11 mouse cellular contexts compared by ENCODE assay signal in genomic region chr16:30992568-30992967, GRCm38 (mm10).
DNase-seq lines count a peak whose midpoint lies in the region; ATAC-seq lines count a peak whose summit lies in the region.
"Had no signal": no experiment of that assay in that cellular context is flagged by ENCODE, and none has a peak within 500 bp of the region (broad histone marks: within the 10 kb centered on the region; RNA-seq: fewer than 3 reads in every experiment).

No protein-coding gene starts in this region.

- no peak overlapping the region for H3K4me2 ChIP-seq in heart, embryonic 11.5 days
- no peak overlapping the region for H3K4me2 ChIP-seq in liver, embryonic 11.5 days
- H3K4me2 ChIP-seq: intestine, embryonic 15.5 days; lung, embryonic 15.5 days had no signal

- H3K9ac ChIP-seq in heart, embryonic 11.5 days (ENCODE audit: low read depth, low read length) = no peak overlapping the region
- H3K9ac ChIP-seq in liver, embryonic 11.5 days (ENCODE audit: low read depth, low read length) = no peak overlapping the region
- H3K9ac ChIP-seq: intestine, embryonic 15.5 days; lung, embryonic 15.5 days had no signal

- DNase-seq in heart, adult 8-10 months (ENCODE audit: low spot score) = peak; percentile 70
- peak; percentile 89 for DNase-seq in brain, adult 2 months (ENCODE audit: low read depth, low spot score)
- peak; percentile 80 to 84 for DNase-seq in cerebellum, postnatal 25 days
- peak; percentile 62 for DNase-seq in kidney, postnatal 14 days
- no peak for DNase-seq in urinary bladder, adult 18-20 months (ENCODE audit: low spot score in 2 of 2)
- no peak for DNase-seq in thymus, adult 18-20 months
- no peak for DNase-seq in liver, embryonic 11.5 days (ENCODE audit: low spot score)

- no peaks in the 10 kb centered on the region for H3K27me3 ChIP-seq in heart, embryonic 11.5 days (ENCODE audit: control insufficient read depth, insufficient read depth, low read length)
- no peaks in the 10 kb centered on the region for H3K27me3 ChIP-seq in liver, embryonic 11.5 days (replicated peaks; ENCODE audit: control insufficient read depth, insufficient read depth, low read length)
- H3K27me3 ChIP-seq: CH12.LX; intestine, embryonic 15.5 days; lung, embryonic 15.5 days had no signal

- H3K36me3 ChIP-seq in heart, embryonic 11.5 days (ENCODE audit: control insufficient read depth, insufficient read depth, low read length) = no peaks in the 10 kb centered on the region
- H3K36me3 ChIP-seq in liver, embryonic 11.5 days (ENCODE audit: control insufficient read depth, insufficient read depth, low read length) = no peaks in the 10 kb centered on the region
- H3K36me3 ChIP-seq: intestine, embryonic 15.5 days; lung, embryonic 15.5 days had no signal

- no peaks in the 10 kb centered on the region for H3K9me3 ChIP-seq in heart, embryonic 11.5 days (replicated peaks; ENCODE audit: control insufficient read depth, low read length)
- H3K9me3 ChIP-seq in liver, embryonic 11.5 days (ENCODE audit: control insufficient read depth, low read length) = no peaks in the 10 kb centered on the region
- H3K9me3 ChIP-seq: intestine, embryonic 15.5 days; lung, embryonic 15.5 days had no signal

- H3K27ac ChIP-seq in heart, embryonic 11.5 days (ENCODE audit: low read depth, low read length) = no peak overlapping the region
- no peak overlapping the region; the same call in 1 of the 2 replicates for H3K27ac ChIP-seq in liver, embryonic 11.5 days (ENCODE audit: low read depth, low read length)
- H3K27ac ChIP-seq: intestine, embryonic 15.5 days; lung, embryonic 15.5 days had no signal

- WGBS in heart, embryonic 11.5 days (ENCODE audit: insufficient replicate concordance) = 67% methylated on average over 5 of the region's 5 CpGs
- WGBS in liver, embryonic 11.5 days = 55% methylated on average over 5 of the region's 5 CpGs

- peaks cover 10% of the 10 kb centered on the region; the same call in 1 of the 2 replicates for H3K4me1 ChIP-seq in heart, embryonic 11.5 days (ENCODE audit: control insufficient read depth, insufficient read depth, low read length)
- H3K4me1 ChIP-seq in liver, embryonic 11.5 days (replicated peaks; ENCODE audit: control insufficient read depth, insufficient read depth, low read length) = peaks cover 8% of the 10 kb centered on the region

- ATAC-seq in heart, embryonic 11.5 days (replicated peaks; ENCODE audit: insufficient number of reproducible peaks, low FRiP score, low TSS enrichment) = no peak
- ATAC-seq in liver, embryonic 11.5 days (replicated peaks; ENCODE audit: low FRiP score) = no peak
- ATAC-seq: intestine, embryonic 15.5 days had no signal

- no peak overlapping the region for H3K4me3 ChIP-seq in heart, embryonic 11.5 days (ENCODE audit: low read depth, low read length)
- H3K4me3 ChIP-seq in liver, embryonic 11.5 days (ENCODE audit: low read depth, low read length) = no peak overlapping the region
- H3K4me3 ChIP-seq: intestine, embryonic 15.5 days; lung, embryonic 15.5 days had no signal

Comparison
In these comparisons a context has a peak if more than half of its experiments do, and no peak if none do; other contexts are left out.
1. DNase-seq: peak in heart, adult 8-10 months (single experiment), brain, adult 2 months (single experiment), cerebellum, postnatal 25 days (2 of 2) and kidney, postnatal 14 days (single experiment); none in urinary bladder, adult 18-20 months (0 of 2), thymus, adult 18-20 months (0 of 2) and liver, embryonic 11.5 days (single experiment).